Mouse (Mus musculus): ENCODE measurements around the gene Baat.

GRCm38 (mm10) chr4:49521346-49521745 is 15.0 kb upstream of the Baat start:
- no peak for TF ChIP-seq CTCF (IDR thresholded peaks at IDR 0.05; ENCODE audit: control insufficient read depth, insufficient read depth, insufficient replicate concordance, low read depth, low read length)
- no peak for TF ChIP-seq POLR2A (IDR thresholded peaks at IDR 0.05; ENCODE audit: control insufficient read depth, low read depth, low read length)
